10 mouse cellular contexts compared by ENCODE assay signal in the genomic region with DNA sequence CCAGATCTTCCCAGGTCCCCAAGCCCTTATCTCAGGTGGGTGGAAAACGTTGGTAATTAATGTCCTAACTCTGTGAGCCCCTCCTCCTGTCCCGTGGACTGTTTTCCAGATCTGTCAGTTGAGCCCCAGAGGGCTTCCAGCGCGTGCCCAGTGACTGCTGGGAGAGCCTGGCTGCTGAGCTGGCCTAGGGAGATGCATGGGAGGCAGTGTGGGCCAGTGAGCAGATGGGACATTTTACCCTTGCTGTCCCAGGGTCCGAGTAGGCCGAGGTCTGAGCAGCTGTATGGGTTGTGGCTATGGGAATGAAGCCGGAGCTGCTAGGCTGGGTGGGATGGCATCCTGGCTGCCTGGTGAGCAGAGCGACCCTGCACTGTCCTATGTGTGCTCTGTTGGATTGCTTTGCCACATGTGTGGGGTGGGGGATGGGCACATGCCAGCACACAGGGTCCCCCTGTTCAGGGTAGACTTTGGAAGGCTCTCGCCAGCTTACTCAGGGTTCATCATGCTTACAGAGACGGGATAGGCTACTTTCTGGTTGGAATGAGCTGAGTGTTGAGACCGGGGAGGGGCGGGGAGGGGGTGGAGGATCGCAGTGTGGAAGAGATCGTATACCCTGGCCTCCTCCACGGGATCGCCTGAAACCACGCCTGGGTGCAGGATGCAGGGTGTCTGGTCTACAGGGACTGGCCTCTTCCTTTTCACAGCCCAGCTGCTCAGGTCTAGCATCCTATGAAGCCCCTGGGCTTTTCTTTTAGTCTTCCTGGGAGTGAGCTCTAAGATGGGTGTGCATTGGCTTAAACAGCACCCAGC.
A peak's percentile ranks its signal among the peaks of the same experiment; 100 is the strongest.
DNase-seq lines count a peak whose midpoint lies in the region; ATAC-seq and TF ChIP-seq lines count a peak whose summit lies in the region.
"Had no signal": no experiment of that assay in that cellular context is flagged by ENCODE, and none has a peak within 500 bp of the region (broad histone marks: within the 10 kb centered on the region; RNA-seq: fewer than 3 reads in every experiment).

No protein-coding gene starts in this region.

- peaks cover 32% of the 10 kb centered on the region for H3K4me1 ChIP-seq in forebrain, embryonic 14.5 days (ENCODE audit: control insufficient read depth, insufficient read depth, low read length)
- H3K4me1 ChIP-seq in forebrain, embryonic 16.5 days (replicated peaks; ENCODE audit: control insufficient read depth, insufficient read depth, low read length) = peaks cover 47% of the 10 kb centered on the region
- H3K4me1 ChIP-seq in liver, adult 2 months (ENCODE audit: control insufficient read depth, insufficient read depth, low read length) = peaks cover 70% of the 10 kb centered on the region
- H3K4me1 ChIP-seq in bone marrow macrophage, adult 2 months (ENCODE audit: control insufficient read depth, insufficient read depth, low read length) = peaks cover 30% of the 10 kb centered on the region
- peaks cover 70% of the 10 kb centered on the region for H3K4me1 ChIP-seq in limb, embryonic 11.5 days (ENCODE audit: control insufficient read depth, insufficient read depth, low read length)

- no peak for TF ChIP-seq POLR2A in liver, adult 2 months (IDR thresholded peaks at IDR 0.05; ENCODE audit: extremely low read depth, insufficient read depth, low read length)
- no peak for TF ChIP-seq POLR2A in bone marrow macrophage, adult 2 months (IDR thresholded peaks at IDR 0.05; ENCODE audit: borderline replicate concordance, low read depth, low read length)

- intact Hi-C loops in left cerebral cortex, postnatal 25 days (cut with DNase I) = no loop called here

- no peak for DNase-seq in forebrain, embryonic 14.5 days (ENCODE audit: low spot score)
- DNase-seq in liver, adult 2 months (ENCODE audit: extremely low read depth, low read depth, low spot score) = no peak
- no peak for DNase-seq in liver
- DNase-seq in limb, embryonic 11.5 days (ENCODE audit: low spot score) = no peak
- no peak for DNase-seq in cerebellum, adult 8-10 months
- DNase-seq in left cerebral cortex, postnatal 25 days (ENCODE audit: low spot score in 2 of 2) = no peak
- DNase-seq: adrenal gland, postnatal 25 days; layer of hippocampus, adult 9-11 months had no signal

- 0 out of 2 replicates have a peak overlapping the region, but pooled peaks have one; percentile 13 for H3K9ac ChIP-seq in forebrain, embryonic 14.5 days (ENCODE audit: low read length)
- H3K9ac ChIP-seq in forebrain, embryonic 16.5 days (replicated peaks; ENCODE audit: low read depth, low read length) = no peak overlapping the region
- 0 out of 2 replicates have a peak overlapping the region, but pooled peaks have one; percentile 6 for H3K9ac ChIP-seq in liver, adult 2 months (ENCODE audit: low read depth, low read length)
- 0 out of 2 replicates have a peak overlapping the region, but pooled peaks have one; percentile 1 for H3K9ac ChIP-seq in limb, embryonic 11.5 days (ENCODE audit: low read length)

- no peak for ATAC-seq in forebrain, embryonic 14.5 days
- ATAC-seq in forebrain, embryonic 16.5 days = no peak
- ATAC-seq in limb, embryonic 11.5 days (ENCODE audit: insufficient number of reproducible peaks, low FRiP score, low TSS enrichment, low read depth) = 0 out of 2 replicates have a peak, but pooled peaks have one; percentile 33

- no peaks in the 10 kb centered on the region for H3K9me3 ChIP-seq in forebrain, embryonic 14.5 days (replicated peaks; ENCODE audit: control insufficient read depth, low read length)
- H3K9me3 ChIP-seq in forebrain, embryonic 16.5 days (ENCODE audit: control insufficient read depth, low read length) = no peaks in the 10 kb centered on the region
- H3K9me3 ChIP-seq in limb, embryonic 11.5 days (ENCODE audit: control insufficient read depth, low read length) = no peaks in the 10 kb centered on the region

- H3K36me3 ChIP-seq in forebrain, embryonic 14.5 days (ENCODE audit: control insufficient read depth, insufficient read depth, low read length) = no peaks in the 10 kb centered on the region
- H3K36me3 ChIP-seq in forebrain, embryonic 16.5 days (ENCODE audit: control insufficient read depth, insufficient read depth) = no peaks in the 10 kb centered on the region
- H3K36me3 ChIP-seq in liver, adult 2 months (ENCODE audit: control insufficient read depth, insufficient read depth, low read length) = no peaks in the 10 kb centered on the region
- no peaks in the 10 kb centered on the region for H3K36me3 ChIP-seq in limb, embryonic 11.5 days (ENCODE audit: control insufficient read depth, insufficient read depth, low read length)

- 0 out of 2 replicates have a peak overlapping the region, but pooled peaks have one; percentile 68 for H3K27ac ChIP-seq in forebrain, embryonic 14.5 days (ENCODE audit: low read depth, low read length)
- no peak overlapping the region for H3K27ac ChIP-seq in forebrain, embryonic 16.5 days (ENCODE audit: low read length)
- peak overlapping the region; percentile 30 for H3K27ac ChIP-seq in liver, adult 2 months (replicated peaks; ENCODE audit: insufficient read depth, low read depth, low read length)
- no peak overlapping the region for H3K27ac ChIP-seq in bone marrow macrophage, adult 2 months (ENCODE audit: insufficient read depth, low read depth, low read length)
- no peak overlapping the region; the same call in 1 of the 2 replicates for H3K27ac ChIP-seq in limb, embryonic 11.5 days (replicated peaks; ENCODE audit: low read depth, low read length)

- 76% methylated on average over 17 of the region's 17 CpGs for WGBS in forebrain, embryonic 14.5 days
- WGBS in forebrain, embryonic 16.5 days = 77% methylated on average over 17 of the region's 17 CpGs
- WGBS in liver, adult 2 months = 69% methylated on average over 17 of the region's 17 CpGs
- 63% methylated on average over 17 of the region's 17 CpGs for WGBS in limb, embryonic 11.5 days

- no peak overlapping the region for H3K4me2 ChIP-seq in forebrain, embryonic 14.5 days (ENCODE audit: low read length)
- H3K4me2 ChIP-seq in forebrain, embryonic 16.5 days (ENCODE audit: low read length) = no peak overlapping the region
- H3K4me2 ChIP-seq in limb, embryonic 11.5 days (ENCODE audit: low read depth, severe bottlenecking) = no peak overlapping the region

- no peak for TF ChIP-seq CTCF in liver, adult 2 months (IDR thresholded peaks at IDR 0.05; ENCODE audit: low read depth, low read length)
- TF ChIP-seq CTCF in bone marrow macrophage, adult 2 months (IDR thresholded peaks at IDR 0.05; ENCODE audit: low read depth, low read length) = no peak

- peaks cover 53% of the 10 kb centered on the region for H3K79me2 ChIP-seq in liver, adult 2 months (ENCODE audit: control insufficient read depth, insufficient read depth, low read length)

- H3K4me3 ChIP-seq in forebrain, embryonic 14.5 days (ENCODE audit: low read depth, low read length) = no peak overlapping the region
- H3K4me3 ChIP-seq in forebrain, embryonic 16.5 days (replicated peaks; ENCODE audit: low read length) = no peak overlapping the region
- no peak overlapping the region for H3K4me3 ChIP-seq in liver, adult 2 months (ENCODE audit: insufficient read depth, low read depth, low read length)
- H3K4me3 ChIP-seq in bone marrow macrophage, adult 2 months (ENCODE audit: insufficient read depth, low read length) = 0 out of 2 replicates have a peak overlapping the region, but pooled peaks have one; percentile 3
- no peak overlapping the region for H3K4me3 ChIP-seq in limb, embryonic 11.5 days (ENCODE audit: low read depth, low read length)

- H3K27me3 ChIP-seq in forebrain, embryonic 14.5 days (replicated peaks; ENCODE audit: control insufficient read depth, insufficient read depth, low read length) = no peaks in the 10 kb centered on the region
- no peaks in the 10 kb centered on the region for H3K27me3 ChIP-seq in forebrain, embryonic 16.5 days (replicated peaks; ENCODE audit: control insufficient read depth, insufficient read depth, low read length)
- no peaks in the 10 kb centered on the region for H3K27me3 ChIP-seq in liver, adult 2 months (ENCODE audit: control insufficient read depth, insufficient read depth, low read length)
- H3K27me3 ChIP-seq in limb, embryonic 11.5 days (ENCODE audit: control insufficient read depth, insufficient read depth, low read length) = no peaks in the 10 kb centered on the region

Comparison
In these comparisons a context has a peak if more than half of its experiments do, and no peak if none do; other contexts are left out.
1. H3K27ac ChIP-seq: peak in forebrain, embryonic 14.5 days (single experiment) and liver, adult 2 months (single experiment); none in forebrain, embryonic 16.5 days (single experiment), bone marrow macrophage, adult 2 months (single experiment) and limb, embryonic 11.5 days (single experiment).